Mouse (Mus musculus) bone marrow macrophage, adult 2 months (primary cell): ENCODE measurements around the gene Gucy2g.

ENCODE experiments used
- CTCF ChIP-seq: IDR thresholded peaks from 2 replicates; pipeline ENCODE4 v1.5.1; 2012; ENCODE audit warnings: low read depth, mild to moderate bottlenecking, low read length, moderate library complexity
- POLR2A ChIP-seq: IDR thresholded peaks from 2 replicates; pipeline ENCODE4 v1.6.1; 2012; ENCODE audit warnings: mild to moderate bottlenecking, low read depth, low read length, borderline replicate concordance

GRCm38 (mm10) chr19:55192254-55192945, 48.6 kb downstream of the Gucy2g start:
- no peak for TF ChIP-seq CTCF
- no peak for TF ChIP-seq POLR2A
